Mouse (Mus musculus) hindbrain, embryonic 15.5 days (tissue): ENCODE data around the gene Msmo1. TPM values are rescaled to one million over a fixed set of nuclear protein-coding genes. Genes with fewer than 3 reads are reported as not detected.

Source experiments
- ATAC-seq: fragments of 200-750 bp; cut with Nextera tagmentation; 2 replicates; pipeline ENCODE4 v1.8.0; 2017; ENCODE audit warnings: low read depth, moderate number of reproducible peaks, moderate TSS enrichment; ENCODE audit not compliant: low FRiP score
- H3K27ac ChIP-seq: fragments of 300-500 bp; sonication (generic); replicated peaks from 2 replicates; pipeline ENCODE4 v1.5.1; 2015; ENCODE audit warnings: mild to moderate bottlenecking, inconsistent platforms
- H3K27me3 ChIP-seq: fragments of 300-500 bp; sonication (generic); 2 replicates; pipeline ENCODE4 v1.6.1; 2015; ENCODE audit warnings: control low read depth, inconsistent platforms
- H3K36me3 ChIP-seq: fragments of 300-500 bp; sonication (generic); 2 replicates; pipeline ENCODE4 v1.6.1; 2015; ENCODE audit warnings: control low read depth, inconsistent platforms
- H3K4me1 ChIP-seq: fragments of 300-500 bp; sonication (generic); replicated peaks from 2 replicates; pipeline ENCODE4 v1.6.1; 2015; ENCODE audit warnings: control low read depth, inconsistent platforms
- H3K4me2 ChIP-seq: fragments of 300-500 bp; sonication (generic); 2 replicates; pipeline ENCODE4 v1.6.1; 2015; ENCODE audit warnings: moderate library complexity, mild to moderate bottlenecking, inconsistent platforms
- H3K4me3 ChIP-seq: fragments of 300-500 bp; sonication (generic); 2 replicates; pipeline ENCODE4 v1.5.1; 2015; ENCODE audit warnings: mild to moderate bottlenecking, inconsistent platforms
- H3K9ac ChIP-seq: fragments of 300-500 bp; sonication (generic); 2 replicates; pipeline ENCODE4 v1.6.1; 2015; ENCODE audit warnings: inconsistent platforms
- H3K9me3 ChIP-seq: fragments of 300-500 bp; sonication (generic); 2 replicates; pipeline ENCODE4 v1.6.1; 2016; ENCODE audit warnings: control low read depth, inconsistent platforms
- WGBS: fragments of 180-500 bp; shearing (Covaris S2); methylation state at CpG from one replicate; pipeline ENCODE4 v1.1.7; 2015; 5-methylcytosine and 5-hydroxymethylcytosine counted together
- polyA plus RNA-seq: library from polyadenylated mRNA; unstranded; fragments of >200 nt; fragmentation: Nextera tagmentation; extraction: Ambion mirVana; gene quantifications from 2 replicates; pipeline ENCODE4 v1.2.1, GENCODE M21; 2015

The Msmo1 gene
- 158 and 161 TPM in 2 replicates for polyA plus RNA-seq

GRCm38 (mm10) chr8:64733271-64733943, at the start of gene Msmo1:
TSS of gene Msmo1 (minus strand) at chr8:64733792.
- peak; percentile 100 for ATAC-seq
- under 1% methylated on average over 60 of the region's 60 CpGs for WGBS

GRCm38 (mm10) chr8:64781947-64782346, 48.4 kb upstream of the Msmo1 start:
- Histone ChIP-seq H3K4me2 (no peak overlapping the region), H3K9me3 (no peaks in the 10 kb centered on the region), H3K4me1 (no peaks in the 10 kb centered on the region), H3K9ac (no peak overlapping the region), H3K27me3 (no peaks in the 10 kb centered on the region), H3K4me3 (no peak overlapping the region), H3K27ac (peak overlapping the region; percentile 25; the same call in 1 of the 2 replicates), H3K36me3 (no peaks in the 10 kb centered on the region)
- WGBS = 76% methylated on average over 6 of the region's 6 CpGs
- no peak for ATAC-seq

More at GRCm38 (mm10) chr8:64733271-64733943, at the start of gene Msmo1:
- Histone ChIP-seq H3K27ac (peak within 1 kb of the TSS; percentile 97), H3K36me3 (peaks cover 12% of the 10 kb centered on the region), H3K9me3 (no peaks in the 10 kb centered on the region), H3K9ac (peak within 1 kb of the TSS; percentile 76), H3K4me1 (peaks cover 46% of the 10 kb centered on the region), H3K27me3 (no peaks in the 10 kb centered on the region), H3K4me2 (peak within 1 kb of the TSS; percentile 72), H3K4me3 (peak within 1 kb of the TSS; percentile 88)

GRCm38 (mm10) chr8:64777925-64778324, 44.3 kb upstream of the Msmo1 start:
- H3K9ac ChIP-seq = no peak overlapping the region
- no peak overlapping the region for H3K27ac ChIP-seq
- no peak overlapping the region for H3K4me2 ChIP-seq
- no peaks in the 10 kb centered on the region for H3K36me3 ChIP-seq
- no peak overlapping the region for H3K4me3 ChIP-seq
- WGBS = 78% methylated on average over 9 of the region's 9 CpGs
- ATAC-seq = peak; percentile 50; the same call in 1 of the 2 replicates
- H3K27me3 ChIP-seq = no peaks in the 10 kb centered on the region
- H3K4me1 ChIP-seq = no peaks in the 10 kb centered on the region
- no peaks in the 10 kb centered on the region for H3K9me3 ChIP-seq

- Histone ChIP-seq H3K27me3 (no peaks in the 10 kb centered on the region), H3K9ac (no peak overlapping the region), H3K4me1 (no peaks in the 10 kb centered on the region), H3K36me3 (0 out of 2 replicates have a peak, but pooled peaks cover 3% of the 10 kb centered on the region), H3K9me3 (no peaks in the 10 kb centered on the region), H3K27ac (no peak overlapping the region), H3K4me3 (no peak overlapping the region), H3K4me2 (no peak overlapping the region)
- 97% methylated on average over 6 of the region's 6 CpGs for WGBS
- ATAC-seq = no peak
Observed at GRCm38 (mm10) chr8:64774136-64774535, 40.5 kb upstream of the Msmo1 start.

- no peak for ATAC-seq
- 92% methylated on average over 7 of the region's 7 CpGs for WGBS
- no peak overlapping the region for H3K4me3 ChIP-seq
- no peaks in the 10 kb centered on the region for H3K4me1 ChIP-seq
- H3K36me3 ChIP-seq = 0 out of 2 replicates have a peak, but pooled peaks cover 3% of the 10 kb centered on the region
- H3K9ac ChIP-seq = no peak overlapping the region
- no peaks in the 10 kb centered on the region for H3K9me3 ChIP-seq
- H3K27me3 ChIP-seq = no peaks in the 10 kb centered on the region
- H3K4me2 ChIP-seq = no peak overlapping the region
- H3K27ac ChIP-seq = no peak overlapping the region
Observed at GRCm38 (mm10) chr8:64770814-64771213, 37.2 kb upstream of the Msmo1 start.

- H3K4me3 ChIP-seq = no peak overlapping the region
- H3K27me3 ChIP-seq = no peaks in the 10 kb centered on the region
- H3K9me3 ChIP-seq = no peaks in the 10 kb centered on the region
- H3K27ac ChIP-seq = no peak overlapping the region
- WGBS = 59% methylated on average over 7 of the region's 7 CpGs
- H3K36me3 ChIP-seq = 0 out of 2 replicates have a peak, but pooled peaks cover 3% of the 10 kb centered on the region
- H3K9ac ChIP-seq = no peak overlapping the region
- H3K4me2 ChIP-seq = no peak overlapping the region
- no peak for ATAC-seq
- H3K4me1 ChIP-seq = no peaks in the 10 kb centered on the region
Observed at GRCm38 (mm10) chr8:64769586-64769985, 36.0 kb upstream of the Msmo1 start.

- no peak for ATAC-seq
- Histone ChIP-seq H3K27ac (no peak overlapping the region), H3K4me2 (no peak overlapping the region), H3K36me3 (0 out of 2 replicates have a peak, but pooled peaks cover 3% of the 10 kb centered on the region), H3K4me3 (no peak overlapping the region), H3K27me3 (no peaks in the 10 kb centered on the region), H3K4me1 (no peaks in the 10 kb centered on the region), H3K9me3 (no peaks in the 10 kb centered on the region), H3K9ac (no peak overlapping the region)
- 79% methylated on average over 9 of the region's 9 CpGs for WGBS
Observed at GRCm38 (mm10) chr8:64768645-64769044, 35.1 kb upstream of the Msmo1 start.

GRCm38 (mm10) chr8:64767047-64767446, 33.5 kb upstream of the Msmo1 start:
- H3K9ac ChIP-seq = no peak overlapping the region
- no peak overlapping the region for H3K27ac ChIP-seq
- H3K27me3 ChIP-seq = no peaks in the 10 kb centered on the region
- 93% methylated on average over 9 of the region's 9 CpGs for WGBS
- no peaks in the 10 kb centered on the region for H3K4me1 ChIP-seq
- 0 out of 2 replicates have a peak, but pooled peaks cover 3% of the 10 kb centered on the region for H3K36me3 ChIP-seq
- ATAC-seq = no peak
- no peak overlapping the region for H3K4me2 ChIP-seq
- H3K9me3 ChIP-seq = no peaks in the 10 kb centered on the region
- H3K4me3 ChIP-seq = no peak overlapping the region

- Histone ChIP-seq H3K9ac (no peak overlapping the region), H3K27ac (no peak overlapping the region), H3K9me3 (no peaks in the 10 kb centered on the region), H3K4me2 (no peak overlapping the region), H3K36me3 (no peaks in the 10 kb centered on the region), H3K4me3 (no peak overlapping the region), H3K4me1 (no peaks in the 10 kb centered on the region), H3K27me3 (no peaks in the 10 kb centered on the region)
- 82% methylated on average over 9 of the region's 9 CpGs for WGBS
- no peak for ATAC-seq
Observed at GRCm38 (mm10) chr8:64764075-64764474, 30.5 kb upstream of the Msmo1 start.

GRCm38 (mm10) chr8:64762751-64763150, 29.2 kb upstream of the Msmo1 start:
- H3K4me2 ChIP-seq = no peak overlapping the region

GRCm38 (mm10) chr8:64761430-64761829, 27.8 kb upstream of the Msmo1 start:
- Histone ChIP-seq H3K9me3 (no peaks in the 10 kb centered on the region), H3K9ac (no peak overlapping the region), H3K4me2 (no peak overlapping the region), H3K4me3 (no peak overlapping the region), H3K27ac (no peak overlapping the region), H3K36me3 (0 out of 2 replicates have a peak, but pooled peaks cover 3% of the 10 kb centered on the region), H3K27me3 (no peaks in the 10 kb centered on the region), H3K4me1 (no peaks in the 10 kb centered on the region)
- 60% methylated on average over 8 of the region's 8 CpGs for WGBS
- ATAC-seq = peak; percentile 69; the same call in 1 of the 2 replicates

More at GRCm38 (mm10) chr8:64762751-64763150, 29.2 kb upstream of the Msmo1 start:
- H3K4me1 ChIP-seq = no peaks in the 10 kb centered on the region
- no peak overlapping the region for H3K9ac ChIP-seq
- no peak for ATAC-seq
- H3K27ac ChIP-seq = no peak overlapping the region
- H3K4me3 ChIP-seq = no peak overlapping the region
- no peaks in the 10 kb centered on the region for H3K27me3 ChIP-seq
- 81% methylated on average over 1 of the region's 1 CpGs for WGBS
- H3K9me3 ChIP-seq = no peaks in the 10 kb centered on the region
- 0 out of 2 replicates have a peak, but pooled peaks cover 3% of the 10 kb centered on the region for H3K36me3 ChIP-seq

GRCm38 (mm10) chr8:64757956-64758355, 24.4 kb upstream of the Msmo1 start:
- no peaks in the 10 kb centered on the region for H3K9me3 ChIP-seq
- no peak for ATAC-seq
- no peak overlapping the region for H3K9ac ChIP-seq
- no peaks in the 10 kb centered on the region for H3K27me3 ChIP-seq
- no peaks in the 10 kb centered on the region for H3K4me1 ChIP-seq
- no peak overlapping the region for H3K4me3 ChIP-seq
- H3K4me2 ChIP-seq = no peak overlapping the region
- peaks cover 10% of the 10 kb centered on the region for H3K36me3 ChIP-seq
- H3K27ac ChIP-seq = no peak overlapping the region
- WGBS = 93% methylated on average over 15 of the region's 15 CpGs
